Mouse (Mus musculus): ENCODE data around the gene Ntf5.
A peak's percentile ranks its signal among the peaks of the same experiment; 100 is the strongest.

Gene Ntf5

GRCm38 (mm10) chr7:45434203-45435015 is 20.9 kb downstream of the Ntf5 start, which contains the start of gene Gys1:
Gene Gys1 (plus strand): TSS chr7:45434844.
- DNase-seq (ENCODE audit: extremely low read depth, low read depth, low spot score): peak; percentile 99

GRCm38 (mm10) chr7:45435038-45435437 is 21.5 kb downstream of the Ntf5 start:
- no peak for DNase-seq (ENCODE audit: extremely low read depth, low read depth, low spot score)

GRCm38 (mm10) chr7:45436444-45436843 is 22.9 kb downstream of the Ntf5 start:
- no peak for DNase-seq (ENCODE audit: extremely low read depth, low read depth, low spot score)

GRCm38 (mm10) chr7:45437046-45437445 is 23.6 kb downstream of the Ntf5 start:
- no peak for DNase-seq (ENCODE audit: extremely low read depth, low read depth, low spot score)

- no peak for DNase-seq (ENCODE audit: extremely low read depth, low read depth, low spot score)
These were observed 24.2 kb downstream of the Ntf5 start, which contains the start of gene Ruvbl2 for GRCm38 (mm10) chr7:45437521-45438276. Gene Ruvbl2 (minus strand): TSS chr7:45438096.

GRCm38 (mm10) chr7:45443526-45444420 is 30.3 kb downstream of the Ntf5 start:
- no peak for DNase-seq (ENCODE audit: extremely low read depth, low read depth, low spot score)

GRCm38 (mm10) chr7:45446589-45446988 is 33.1 kb downstream of the Ntf5 start:
- no peak for DNase-seq (ENCODE audit: extremely low read depth, low read depth, low spot score)

GRCm38 (mm10) chr7:45447325-45447990 is 34.0 kb downstream of the Ntf5 start:
- no peak for DNase-seq (ENCODE audit: extremely low read depth, low read depth, low spot score)

GRCm38 (mm10) chr7:45449974-45450373 is 36.5 kb downstream of the Ntf5 start:
- no peak for DNase-seq (ENCODE audit: extremely low read depth, low read depth, low spot score)

- DNase-seq (ENCODE audit: extremely low read depth, low read depth, low spot score): no peak
These were observed 38.0 kb downstream of the Ntf5 start for GRCm38 (mm10) chr7:45451344-45451982.

- DNase-seq (ENCODE audit: extremely low read depth, low read depth, low spot score): no peak
These were observed 41.5 kb downstream of the Ntf5 start for GRCm38 (mm10) chr7:45454971-45455370.

- DNase-seq (ENCODE audit: extremely low read depth, low read depth, low spot score): no peak
These were observed 42.6 kb downstream of the Ntf5 start for GRCm38 (mm10) chr7:45455932-45456696.

GRCm38 (mm10) chr7:45456721-45457203 is 43.3 kb downstream of the Ntf5 start:
- no peak for DNase-seq (ENCODE audit: extremely low read depth, low read depth, low spot score)

GRCm38 (mm10) chr7:45457204-45458060 is 43.9 kb downstream of the Ntf5 start:
- DNase-seq (ENCODE audit: extremely low read depth, low read depth, low spot score): no peak

- DNase-seq (ENCODE audit: extremely low read depth, low read depth, low spot score): no peak
These were observed 45.5 kb downstream of the Ntf5 start for GRCm38 (mm10) chr7:45458748-45459563.

GRCm38 (mm10) chr7:45459564-45460140 is 46.2 kb downstream of the Ntf5 start, which contains the start of gene Ftl1:
Gene Ftl1 (minus strand): TSS chr7:45459884.
- DNase-seq (ENCODE audit: extremely low read depth, low read depth, low spot score): peak; percentile 46

- no peak for DNase-seq (ENCODE audit: extremely low read depth, low read depth, low spot score)
These were observed 46.9 kb downstream of the Ntf5 start for GRCm38 (mm10) chr7:45460377-45460776.

All from fat pad, adult 2 months (tissue).